Mouse (Mus musculus) CH12.LX (cell line): ENCODE data around the gene Rtkn2. TPM values are rescaled to one million over a fixed set of nuclear protein-coding genes. Genes with fewer than 3 reads are reported as not detected.
A peak's percentile ranks its signal among the peaks of the same experiment; 100 is the strongest.

ENCODE experiments used
- DNase-seq: peaks from one replicate; pipeline ENCODE4 v3.0.0-alpha.2; 2013; ENCODE audit errors: extremely low read depth
- H3K27ac ChIP-seq: 2 replicates; pipeline ENCODE4 v1.5.1; 2012; ENCODE audit warnings: low read depth, mild to moderate bottlenecking, control low read depth, moderate library complexity; ENCODE audit not compliant: insufficient read depth
- H3K27me3 ChIP-seq: replicated peaks from 2 replicates; pipeline ENCODE3; 2012; ENCODE audit warnings: inconsistent platforms
- H3K36me3 ChIP-seq, 2 experiments: replicated peaks in 1 of 2; 2 replicates each; pipeline versions ENCODE3 to v1.6.1; 2012; ENCODE audit warnings: inconsistent platforms in 1 of 2, low read length in 1 of 2, mild to moderate bottlenecking in 1 of 2, mixed read lengths in 1 of 2, moderate library complexity in 1 of 2; ENCODE audit not compliant: control insufficient read depth in 1 of 2, insufficient read depth in 1 of 2
- H3K4me1 ChIP-seq, 2 experiments: 2 replicates each; pipeline ENCODE4 v1.6.1; 2012; ENCODE audit warnings: inconsistent platforms in 1 of 2, moderate library complexity in 1 of 2; ENCODE audit not compliant: insufficient read depth in 2 of 2, control insufficient read depth in 1 of 2
- H3K4me2 ChIP-seq: 2 replicates; pipeline ENCODE4 v1.6.1; 2012; ENCODE audit warnings: low read depth, mild to moderate bottlenecking, control low read depth; ENCODE audit not compliant: poor library complexity, insufficient read depth, severe bottlenecking
- H3K4me3 ChIP-seq, 3 experiments: fragments of 150-350 bp in 1 of 3; sonication (generic) in 1 of 3; replicated peaks in 1 of 3; 2 replicates each; pipeline versions ENCODE3 to v1.5.1; 2011 to 2012; ENCODE audit warnings: low read depth in 2 of 3, low read length in 2 of 3, mild to moderate bottlenecking in 2 of 3, moderate library complexity in 2 of 3, control low read depth in 1 of 3, improper control_type of control experiment in 1 of 3, inconsistent platforms in 1 of 3, mixed read lengths in 1 of 3; ENCODE audit not compliant: poor library complexity in 1 of 3
- H3K79me2 ChIP-seq: replicated peaks from 2 replicates; pipeline ENCODE4 v1.6.1; 2012; ENCODE audit warnings: mild to moderate bottlenecking, moderate library complexity; ENCODE audit not compliant: control insufficient read depth, poor library complexity, insufficient read depth, severe bottlenecking; ENCODE audit errors: extremely low read depth
- H3K9ac ChIP-seq: 2 replicates; pipeline ENCODE4 v1.6.1; 2012; ENCODE audit warnings: low read depth, mild to moderate bottlenecking, control low read depth, moderate library complexity; ENCODE audit not compliant: insufficient read depth
- H3K9me3 ChIP-seq: replicated peaks from 2 replicates; pipeline ENCODE3; 2012; ENCODE audit warnings: low read length, inconsistent platforms, mixed read lengths
- BHLHE40 ChIP-seq: IDR thresholded peaks from 2 replicates; pipeline ENCODE4 v1.6.1; 2011; ENCODE audit warnings: mild to moderate bottlenecking, low read depth, low read length, improper control_type of control experiment
- CHD1 ChIP-seq: IDR thresholded peaks from 2 replicates; pipeline ENCODE4 v1.6.1; 2012; ENCODE audit warnings: low read depth, low read length, improper control_type of control experiment, inconsistent platforms
- CTCF ChIP-seq, 2 experiments: IDR thresholded peaks in 1 of 2; conservative IDR thresholded peaks in 1 of 2; 2 replicates each; pipeline ENCODE4 v1.5.1; 2011 to 2012; ENCODE audit warnings: low read depth in 2 of 2, low read length in 2 of 2, improper control_type of control experiment in 1 of 2, inconsistent platforms in 1 of 2, mild to moderate bottlenecking in 1 of 2, moderate library complexity in 1 of 2
- EP300 ChIP-seq: IDR thresholded peaks from 2 replicates; pipeline ENCODE4 v1.6.1; 2011; ENCODE audit warnings: low read length, improper control_type of control experiment
- ETS1 ChIP-seq: conservative IDR thresholded peaks from 2 replicates; pipeline ENCODE4 v1.6.1; 2012; ENCODE audit warnings: low read depth, mild to moderate bottlenecking, inconsistent platforms, low read length, improper control_type of control experiment, moderate library complexity
- IRF4 ChIP-seq: IDR thresholded peaks from 2 replicates; pipeline ENCODE4 v1.6.1; 2014; ENCODE audit warnings: low read depth, mild to moderate bottlenecking, inconsistent platforms, low read length, improper control_type of control experiment
- MAFK ChIP-seq: IDR thresholded peaks from 2 replicates; pipeline ENCODE4 v1.6.1; 2011; ENCODE audit warnings: low read length, improper control_type of control experiment; ENCODE audit not compliant: insufficient replicate concordance
- MAX ChIP-seq: IDR thresholded peaks from 2 replicates; pipeline ENCODE4 v1.6.1; 2011; ENCODE audit warnings: low read length, improper control_type of control experiment
- MAZ ChIP-seq: IDR thresholded peaks from 2 replicates; pipeline ENCODE4 v1.6.1; 2012; ENCODE audit warnings: low read depth, mild to moderate bottlenecking, inconsistent platforms, low read length, improper control_type of control experiment, moderate library complexity
- MXI1 ChIP-seq: IDR thresholded peaks from 2 replicates; pipeline ENCODE4 v1.6.1; 2011; ENCODE audit warnings: mild to moderate bottlenecking, low read depth, low read length, improper control_type of control experiment
- MYC ChIP-seq: IDR thresholded peaks from 2 replicates; pipeline ENCODE4 v1.6.1; 2011; ENCODE audit warnings: low read depth, mild to moderate bottlenecking, improper control_type of control experiment, low read length
- NELFE ChIP-seq: IDR thresholded peaks from 2 replicates; pipeline ENCODE4 v1.6.1; 2011; ENCODE audit warnings: low read depth, low read length, improper control_type of control experiment
- NRF1 ChIP-seq: IDR thresholded peaks from 2 replicates; pipeline ENCODE4 v1.6.1; 2014; ENCODE audit warnings: low read depth, mild to moderate bottlenecking, inconsistent platforms, low read length, improper control_type of control experiment, moderate library complexity
- POLR2A ChIP-seq: IDR thresholded peaks from 2 replicates; pipeline ENCODE4 v1.6.1; 2011; ENCODE audit warnings: low read depth, mild to moderate bottlenecking, improper control_type of control experiment, low read length
- RAD21 ChIP-seq: IDR thresholded peaks from 2 replicates; pipeline ENCODE4 v1.6.1; 2011; ENCODE audit warnings: low read depth, mild to moderate bottlenecking, low read length, improper control_type of control experiment, moderate library complexity
- TBP ChIP-seq: conservative IDR thresholded peaks from 2 replicates; pipeline ENCODE4 v1.6.1; 2011; ENCODE audit warnings: low read depth, low read length, improper control_type of control experiment
- TCF12 ChIP-seq: IDR thresholded peaks from 2 replicates; pipeline ENCODE4 v1.6.1; 2014; ENCODE audit warnings: low read depth, mild to moderate bottlenecking, inconsistent platforms, low read length, improper control_type of control experiment
- dilution Hi-C: fragments of 300-500 bp; cut with MboI; formaldehyde crosslinking; loops from 2 replicates; pipeline ENCODE4 v1.14.3; 2020; ENCODE audit warnings: low sequenced_read_pairs; ENCODE audit not compliant: extremely low pct_unique_long_range_greater_than_20kb, extremely low pct_ligation_motif_present
- in situ Hi-C: fragments of 300-500 bp; cut with MboI; formaldehyde crosslinking; loops from 3 replicates; pipeline ENCODE4 v1.14.3; 2019; ENCODE audit warnings: low sequenced_read_pairs, low pct_ligation_motif_present, low pct_unique_long_range_greater_than_20kb, mixed read lengths
- polyA plus RNA-seq: library from polyadenylated mRNA; unstranded; fragments of >175 nt; gene quantifications from 2 replicates; pipeline ENCODE4 v1.2.1, GENCODE M21; 2012; ENCODE audit warnings: low read depth; ENCODE audit not compliant: insufficient read length
- total RNA-seq, 2 experiments: library from RNA; depleted of rRNA; stranded (reverse); fragments of 300-350 nt in 1 of 2; fragments of >200 nt in 1 of 2; gene quantifications; 2 replicates each; pipeline ENCODE4 v1.2.3; 2012 to 2014

The Rtkn2 gene
- total and polyA plus RNA-seq, 3 experiments, result 0.59 to 0.93 (median 0.59) TPM

GRCm38 (mm10) chr10:68036368-68036980, 57.1 kb downstream of the Rtkn2 start:
- H3K4me3 ChIP-seq, result peak overlapping the region in 2 of 3 experiments; percentile 28 to 57
- H3K4me2 ChIP-seq, result peak overlapping the region; percentile 60
- H3K36me3 ChIP-seq, result no peaks in the 10 kb centered on the region
- peak overlapping the region; percentile 92 for H3K27ac ChIP-seq
- in situ Hi-C loops (no loop called here), dilution Hi-C loops (no loop called here)
- H3K9ac ChIP-seq, result peak overlapping the region; percentile 58
- no peaks in the 10 kb centered on the region for H3K27me3 ChIP-seq
- no peaks in the 10 kb centered on the region for H3K79me2 ChIP-seq
- peaks cover 9 to 26% of the 10 kb centered on the region in 2 experiments; a peak in 3 of 4 replicates for H3K4me1 ChIP-seq
- no peaks in the 10 kb centered on the region for H3K9me3 ChIP-seq
- DNase-seq, result peak; percentile 53
- peak; percentile 76 for TF ChIP-seq MAX
- TF ChIP-seq ETS1, result no peak
- peak; percentile 44; the same call in 1 of the 2 replicates for TF ChIP-seq NELFE
- TF ChIP-seq EP300, result no peak
- peak; percentile 69 for TF ChIP-seq BHLHE40
- 0 out of 2 replicates have a peak, but pooled peaks have one; percentile 23 for TF ChIP-seq MAZ
- TF ChIP-seq MXI1, result peak; percentile 49; the same call in 1 of the 2 replicates
- TF ChIP-seq TCF12, result 0 out of 2 replicates have a peak, but pooled peaks have one; percentile 35
- no peak for TF ChIP-seq RAD21
- 0 out of 2 replicates have a peak, but pooled peaks have one; percentile 39 for TF ChIP-seq TBP
- peak; percentile 64 for TF ChIP-seq POLR2A
- TF ChIP-seq MYC, result peak; percentile 53; the same call in 1 of the 2 replicates
- peak; percentile 16; the same call in 1 of the 2 replicates for TF ChIP-seq IRF4
- TF ChIP-seq NRF1, result no peak
- no peak for TF ChIP-seq MAFK

- in situ Hi-C loops, result no loop called here
- dilution Hi-C loops, result no loop called here
- TF ChIP-seq CHD1, result no peak
- TF ChIP-seq CTCF (conservative IDR thresholded peaks at IDR 0.05 in 1 of 2, IDR thresholded peaks at IDR 0.05 in 1 of 2; ENCODE audit: low read depth in 2 of 2, low read length in 2 of 2), result no peak
These were observed 59.7 kb downstream of the Rtkn2 start for GRCm38 (mm10) chr10:68038997-68039624.

More at GRCm38 (mm10) chr10:68038997-68039624, 59.7 kb downstream of the Rtkn2 start:
- Histone ChIP-seq H3K27ac (no peak overlapping the region), H3K36me3 (no peaks in the 10 kb centered on the region), H3K4me2 (peak overlapping the region; percentile 69), H3K4me1 (peaks cover 9 to 29% of the 10 kb centered on the region in 2 experiments; a peak in 3 of 4 replicates), H3K9me3 (no peaks in the 10 kb centered on the region), H3K79me2 (no peaks in the 10 kb centered on the region), H3K9ac (peak overlapping the region; percentile 61), H3K4me3 (peak overlapping the region in 2 of 3 experiments; percentile 16 to 33), H3K27me3 (no peaks in the 10 kb centered on the region)
- no peak for DNase-seq
